Mouse (Mus musculus) hindbrain, embryonic 11.5 days (tissue): ENCODE measurements around the gene Tsen54. TPM values are rescaled to one million over a fixed set of nuclear protein-coding genes. Genes with fewer than 3 reads are reported as not detected.

ENCODE experiments used
- polyA plus RNA-seq: library from polyadenylated mRNA; unstranded; fragments of >200 nt; fragmentation: Nextera tagmentation; extraction: Ambion mirVana; gene quantifications from 2 replicates; pipeline ENCODE4 v1.2.1, GENCODE M21; 2014

The Tsen54 gene
- polyA plus RNA-seq, 1 experiment from 2014 or later = 17.9 TPM

Other genes with a start within 250 kb of the Tsen54 start
- 93.3 and 105 TPM in 2 replicates for gene Mrps7, start 210.8 kb upstream of the Tsen54 start, polyA plus RNA-seq
- 24.7 and 25.1 TPM in 2 replicates for gene Gga3, start 210.7 kb upstream of the Tsen54 start, polyA plus RNA-seq
- 14.2 and 17.7 TPM in 2 replicates for gene Mif4gd, start 201.8 kb upstream of the Tsen54 start, polyA plus RNA-seq
- gene Slc25a19, start 186.4 kb upstream of the Tsen54 start, polyA plus RNA-seq = 24.9 and 27.1 TPM in 2 replicates
- gene Grb2, start 106.1 kb upstream of the Tsen54 start, polyA plus RNA-seq = 76.7 and 79.2 TPM in 2 replicates
- 15.5 and 16.4 TPM in 2 replicates for gene Tmem94, start 49.3 kb upstream of the Tsen54 start, polyA plus RNA-seq
- gene Caskin2, start 1.1 kb upstream of the Tsen54 start, polyA plus RNA-seq = 12.2 and 12.9 TPM in 2 replicates
- 3.8 and 5.4 TPM in 2 replicates for gene Llgl2, start 9.3 kb downstream of the Tsen54 start, polyA plus RNA-seq
- gene Myo15b, start 43.7 kb downstream of the Tsen54 start, polyA plus RNA-seq = 0.09 TPM in 1 of 2 replicates, not detected in the other
- 3.4 and 3.8 TPM in 2 replicates for gene Smim5, start 85.2 kb downstream of the Tsen54 start, polyA plus RNA-seq
- 0.40 and 0.65 TPM in 2 replicates for gene Smim6, start 97.3 kb downstream of the Tsen54 start, polyA plus RNA-seq
- 55.8 and 57.1 TPM in 2 replicates for gene Sap30bp, start 118.6 kb downstream of the Tsen54 start, polyA plus RNA-seq
- 16.0 and 19.9 TPM in 2 replicates for gene Recql5, start 118.8 kb downstream of the Tsen54 start, polyA plus RNA-seq
- gene Itgb4, start 160.0 kb downstream of the Tsen54 start, polyA plus RNA-seq = 0.36 and 0.82 TPM in 2 replicates
- gene Galk1, start 198.0 kb downstream of the Tsen54 start, polyA plus RNA-seq = 89.0 and 96.3 TPM in 2 replicates
- gene H3f3b, start 213.2 kb downstream of the Tsen54 start, polyA plus RNA-seq = 2,172 and 2,203 TPM in 2 replicates
- gene Unk, start 215.6 kb downstream of the Tsen54 start, polyA plus RNA-seq = 25.8 and 26.9 TPM in 2 replicates